26 mouse cellular contexts compared by ENCODE assay signal in the genomic region with DNA sequence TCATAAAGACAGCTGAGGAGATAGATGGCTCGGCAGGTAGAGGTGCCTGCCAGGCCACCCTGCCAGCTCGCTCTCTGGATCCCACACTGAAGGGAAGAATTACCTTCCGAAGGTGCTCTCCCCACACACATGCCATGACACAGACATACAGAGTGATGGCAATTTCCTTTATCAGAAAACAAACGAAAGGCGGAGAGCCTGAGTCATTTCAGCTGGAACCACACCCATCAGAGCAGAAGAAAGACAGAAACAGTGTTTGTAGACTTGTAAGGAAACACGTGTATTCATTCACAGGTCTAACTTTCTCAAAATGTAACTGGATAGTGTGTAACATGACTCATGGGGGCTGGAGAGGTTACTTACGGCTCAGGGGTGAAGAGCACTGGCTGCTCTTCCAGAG. TPM values are rescaled to one million over a fixed set of nuclear protein-coding genes. Genes with fewer than 3 reads are reported as not detected.
A peak's percentile ranks its signal among the peaks of the same experiment; 100 is the strongest.
DNase-seq lines count a peak whose midpoint lies in the region; ATAC-seq and TF ChIP-seq lines count a peak whose summit lies in the region.
"Had no signal": no experiment of that assay in that cellular context is flagged by ENCODE, and none has a peak within 500 bp of the region (broad histone marks: within the 10 kb centered on the region; RNA-seq: fewer than 3 reads in every experiment).

No protein-coding gene starts in this region.

- H3K4me2 ChIP-seq in liver, embryonic 11.5 days: no peak overlapping the region
- H3K4me2 ChIP-seq in liver, postnatal 0 days (ENCODE audit: low read depth, low read length): no peak overlapping the region
- peak overlapping the region; percentile 30 for H3K4me2 ChIP-seq in liver, embryonic 13.5 days
- H3K4me2 ChIP-seq: hindbrain, embryonic 14.5 days; limb, embryonic 15.5 days; lung, embryonic 15.5 days had no signal

- peaks cover 46% of the 10 kb centered on the region for H3K36me3 ChIP-seq in liver, embryonic 11.5 days (ENCODE audit: control insufficient read depth, insufficient read depth, low read length)
- H3K36me3 ChIP-seq in liver, postnatal 0 days (replicated peaks; ENCODE audit: insufficient read depth, low read length): peaks cover 65% of the 10 kb centered on the region
- H3K36me3 ChIP-seq in liver, embryonic 13.5 days: peaks cover 87% of the 10 kb centered on the region

- no peaks in the 10 kb centered on the region for H3K27me3 ChIP-seq in liver, embryonic 11.5 days (replicated peaks; ENCODE audit: control insufficient read depth, insufficient read depth, low read length)
- H3K27me3 ChIP-seq in liver, postnatal 0 days (ENCODE audit: insufficient read depth, low read length): no peaks in the 10 kb centered on the region
- no peaks in the 10 kb centered on the region for H3K27me3 ChIP-seq in liver, embryonic 13.5 days
- H3K27me3 ChIP-seq: CH12.LX; limb, embryonic 15.5 days; lung, embryonic 15.5 days; Patski had no signal

- no peak for DNase-seq in liver, embryonic 11.5 days (ENCODE audit: low spot score)
- no peak for DNase-seq in liver, postnatal 0 days
- DNase-seq in c-Kit-positive CD71-positive TER-119-negative erythroid progenitor cells, embryonic 14.5 days (ENCODE audit: low read depth): peak; percentile 43
- peak; percentile 24 for DNase-seq in liver, embryonic 13.5 days
- no peak for DNase-seq in spleen, postnatal 4 days (ENCODE audit: low spot score in 2 of 2)
- no peak for DNase-seq in adrenal gland, postnatal 14 days
- DNase-seq in left cerebral cortex, adult 2 months (ENCODE audit: extremely low spot score in 1 of 2, low spot score in 2 of 2): no peak
- DNase-seq: adrenal gland, postnatal 25 days; cerebellum, adult 8-10 months; cerebellum, postnatal 36 days; gastrocnemius, adult 2 months; heart, adult 2 months; kidney, adult 2 months; kidney, postnatal 36 days; lung, postnatal 4 days; midbrain, embryonic 14.5 days had no signal

- H3K4me1 ChIP-seq in liver, embryonic 11.5 days (replicated peaks; ENCODE audit: control insufficient read depth, insufficient read depth, low read length): 0 out of 2 replicates have a peak, but pooled peaks cover 4% of the 10 kb centered on the region
- no peaks in the 10 kb centered on the region for H3K4me1 ChIP-seq in liver, postnatal 0 days (ENCODE audit: insufficient read depth)
- peaks cover 13% of the 10 kb centered on the region for H3K4me1 ChIP-seq in liver, embryonic 13.5 days (replicated peaks)
- H3K4me1 ChIP-seq: limb, embryonic 10.5 days; limb, embryonic 15.5 days; lung, embryonic 15.5 days had no signal

- 74% methylated on average over 7 of the region's 7 CpGs for WGBS in liver, embryonic 11.5 days
- WGBS in liver, postnatal 0 days (ENCODE audit: insufficient replicate concordance): 72% methylated on average over 7 of the region's 7 CpGs
- WGBS in liver, embryonic 13.5 days (ENCODE audit: insufficient replicate concordance): 60% methylated on average over 7 of the region's 7 CpGs

- H3K9ac ChIP-seq in liver, embryonic 11.5 days (ENCODE audit: low read depth, low read length): no peak overlapping the region
- no peak overlapping the region for H3K9ac ChIP-seq in liver, postnatal 0 days (replicated peaks)
- H3K9ac ChIP-seq in liver, embryonic 13.5 days: peak overlapping the region; percentile 31; the same call in 1 of the 2 replicates
- H3K9ac ChIP-seq: hindbrain, embryonic 14.5 days; limb, embryonic 15.5 days; lung, embryonic 15.5 days had no signal

- no peak for TF ChIP-seq EP300 in liver, postnatal 0 days (IDR thresholded peaks at IDR 0.05; ENCODE audit: low read depth)

- intact Hi-C loops in left cerebral cortex, adult 2 months (cut with DNase I): no loop called here

- ATAC-seq in liver, embryonic 11.5 days (replicated peaks; ENCODE audit: low FRiP score): peak; percentile 60; the same call in 1 of the 2 replicates
- ATAC-seq in liver, postnatal 0 days: no peak
- peak; percentile 48; the same call in 1 of the 2 replicates for ATAC-seq in liver, embryonic 13.5 days (ENCODE audit: low read depth)
- ATAC-seq in megakaryocyte-erythroid progenitor cell, adult 5-6 weeks (replicated peaks; ENCODE audit: low FRiP score, low TSS enrichment, poor library complexity, severe bottlenecking): 0 out of 2 replicates have a peak, but pooled peaks have one; percentile 37
- ATAC-seq: forebrain, embryonic 14.5 days; inflammation-experienced regulatory T-cells, adult 6 months; Patski had no signal

- peak overlapping the region; percentile 30; the same call in 1 of the 2 replicates for H3K27ac ChIP-seq in liver, embryonic 11.5 days (ENCODE audit: low read depth, low read length)
- H3K27ac ChIP-seq in liver, postnatal 0 days (ENCODE audit: low read depth): no peak overlapping the region
- peak overlapping the region; percentile 48 for H3K27ac ChIP-seq in liver, embryonic 13.5 days
- H3K27ac ChIP-seq in left cerebral cortex, adult 2 months: no peak overlapping the region
- H3K27ac ChIP-seq: gastrocnemius, adult 2 months; heart, adult 2 months; hindbrain, embryonic 14.5 days; layer of hippocampus, adult 2 months; limb, embryonic 10.5 days; limb, embryonic 15.5 days; lung, embryonic 15.5 days had no signal

- H3K4me3 ChIP-seq in liver, embryonic 11.5 days (ENCODE audit: low read depth, low read length): no peak overlapping the region
- no peak overlapping the region for H3K4me3 ChIP-seq in liver, postnatal 0 days (ENCODE audit: low read depth, low read length)
- H3K4me3 ChIP-seq in liver, embryonic 13.5 days (replicated peaks): no peak overlapping the region
- H3K4me3 ChIP-seq in left cerebral cortex, adult 2 months: no peak overlapping the region
- H3K4me3 ChIP-seq: gastrocnemius, adult 2 months; heart, adult 2 months; layer of hippocampus, adult 2 months; limb, embryonic 10.5 days; limb, embryonic 15.5 days; lung, embryonic 15.5 days had no signal

- H3K9me3 ChIP-seq in liver, embryonic 11.5 days (ENCODE audit: control insufficient read depth, low read length): no peaks in the 10 kb centered on the region
- H3K9me3 ChIP-seq in liver, postnatal 0 days (ENCODE audit: low read length): no peaks in the 10 kb centered on the region
- no peaks in the 10 kb centered on the region for H3K9me3 ChIP-seq in liver, embryonic 13.5 days (replicated peaks)
- H3K9me3 ChIP-seq: limb, embryonic 10.5 days; limb, embryonic 15.5 days; lung, embryonic 15.5 days had no signal

- no peak for TF ChIP-seq CTCF in liver, postnatal 0 days (IDR thresholded peaks at IDR 0.05; ENCODE audit: low read depth)
- TF ChIP-seq CTCF in left cerebral cortex, adult 2 months (IDR thresholded peaks at IDR 0.05): no peak

RNA-seq across cellular contexts. Expression of a gene that starts 18.6 kb away (rescaled TPM):
- 75.6 and 77.5 TPM in 2 replicates for polyA plus RNA-seq in liver, embryonic 11.5 days (2014; fragmentation: Nextera tagmentation; extraction: Ambion mirVana)
- polyA plus RNA-seq in liver, postnatal 0 days (2015; fragmentation: Nextera tagmentation; extraction: Ambion mirVana): 15.1 and 15.9 TPM in 2 replicates
- polyA plus RNA-seq in liver, embryonic 13.5 days (2015; fragmentation: Nextera tagmentation; extraction: Ambion mirVana): 30.0 and 42.6 TPM in 2 replicates
- total RNA-seq in megakaryocyte-erythroid progenitor cell, adult 5-6 weeks (2014; fragmentation: Nextera tagmentation): 47.1 and 59.6 TPM in 2 replicates
- total RNA-seq in megakaryocyte-erythroid progenitor cell, adult 5-6 weeks (2017): 129 and 148 TPM in 2 replicates
- total RNA-seq in adrenal gland, postnatal 14 days (2021): 36.8 and 37.0 TPM in 2 replicates
- 10 to 100 TPM; 23.2 to 28.3 TPM for total RNA-seq in left cerebral cortex, adult 2 months (2021)

RNA-seq across cellular contexts. Expression of a gene that starts 49.3 kb away (rescaled TPM):
- 29.2 and 30.1 TPM in 2 replicates for polyA plus RNA-seq in liver, embryonic 11.5 days (2014; fragmentation: Nextera tagmentation; extraction: Ambion mirVana)
- 10.7 and 11.2 TPM in 2 replicates for polyA plus RNA-seq in liver, postnatal 0 days (2015; fragmentation: Nextera tagmentation; extraction: Ambion mirVana)
- 16.4 and 20.4 TPM in 2 replicates for polyA plus RNA-seq in liver, embryonic 13.5 days (2015; fragmentation: Nextera tagmentation; extraction: Ambion mirVana)
- total RNA-seq in megakaryocyte-erythroid progenitor cell, adult 5-6 weeks (2014; fragmentation: Nextera tagmentation): 129 and 135 TPM in 2 replicates
- total RNA-seq in megakaryocyte-erythroid progenitor cell, adult 5-6 weeks (2017): 104 and 124 TPM in 2 replicates
- total RNA-seq in adrenal gland, postnatal 14 days (2021): 53.4 and 61.1 TPM in 2 replicates
- total RNA-seq in left cerebral cortex, adult 2 months (2021): 10 to 100 TPM; 33.4 to 34.0 TPM

Comparison
In these comparisons a context has a peak if more than half of its experiments do, and no peak if none do; other contexts are left out.
1. DNase-seq: peak in c-Kit-positive CD71-positive TER-119-negative erythroid progenitor cells, embryonic 14.5 days (single experiment) and liver, embryonic 13.5 days (single experiment); none in liver, embryonic 11.5 days (single experiment), liver, postnatal 0 days (single experiment), spleen, postnatal 4 days (0 of 2), adrenal gland, postnatal 14 days (single experiment) and left cerebral cortex, adult 2 months (0 of 2).
2. H3K27ac ChIP-seq: peak in liver, embryonic 11.5 days (single experiment) and liver, embryonic 13.5 days (single experiment); none in liver, postnatal 0 days (single experiment) and left cerebral cortex, adult 2 months (single experiment).